Mouse (Mus musculus) embryonic facial prominence, embryonic 11.5 days (tissue): Measurements from ENCODE around the gene Tor1aip2. TPM values are rescaled to one million over a fixed set of nuclear protein-coding genes. Genes with fewer than 3 reads are reported as not detected.

Source experiments
- ATAC-seq: fragments of 200-750 bp; cut with Nextera tagmentation; replicated peaks from 2 replicates; pipeline ENCODE4 v1.8.0; 2017; ENCODE audit warnings: low read depth; ENCODE audit not compliant: insufficient number of reproducible peaks, low FRiP score, low TSS enrichment
- DNase-seq: peaks from one replicate; pipeline ENCODE4 v3.0.0-alpha.2; 2015; ENCODE audit warnings: low spot score
- H3K27ac ChIP-seq: fragments of 300-500 bp; sonication (generic); replicated peaks from 2 replicates; pipeline ENCODE4 v1.5.1; 2014; ENCODE audit warnings: mild to moderate bottlenecking, low read depth, low read length, control low read depth
- H3K27me3 ChIP-seq: fragments of 300-500 bp; sonication (generic); 2 replicates; pipeline ENCODE4 v1.6.1; 2014; ENCODE audit warnings: mild to moderate bottlenecking, low read length, moderate library complexity, mixed read lengths; ENCODE audit not compliant: control insufficient read depth, insufficient read depth
- H3K36me3 ChIP-seq: fragments of 300-500 bp; sonication (generic); replicated peaks from 2 replicates; pipeline ENCODE4 v1.6.1; 2014; ENCODE audit warnings: low read depth, mild to moderate bottlenecking, low read length, moderate library complexity, mixed read lengths; ENCODE audit not compliant: control insufficient read depth, insufficient read depth
- H3K4me1 ChIP-seq: fragments of 300-500 bp; sonication (generic); 2 replicates; pipeline ENCODE4 v1.6.1; 2014; ENCODE audit warnings: low read length, mixed read lengths; ENCODE audit not compliant: control insufficient read depth, insufficient read depth
- H3K4me2 ChIP-seq: fragments of 300-500 bp; sonication (generic); 2 replicates; pipeline ENCODE4 v1.6.1; 2014; ENCODE audit warnings: low read depth, mild to moderate bottlenecking, control low read depth, low read length, moderate library complexity
- H3K4me3 ChIP-seq: fragments of 300-500 bp; sonication (generic); 2 replicates; pipeline ENCODE4 v1.5.1; 2014; ENCODE audit warnings: low read depth, low read length, control low read depth
- H3K9ac ChIP-seq: fragments of 300-500 bp; sonication (generic); replicated peaks from 2 replicates; pipeline ENCODE4 v1.6.1; 2014; ENCODE audit warnings: mild to moderate bottlenecking, control low read depth, low read length
- H3K9me3 ChIP-seq: fragments of 300-500 bp; sonication (generic); replicated peaks from 2 replicates; pipeline ENCODE4 v1.6.1; 2016; ENCODE audit warnings: mild to moderate bottlenecking, low read length, inconsistent platforms, mixed read lengths; ENCODE audit not compliant: control insufficient read depth
- WGBS: fragments of 180-500 bp; shearing (Covaris S2); extraction: QIAGEN DNeasy Blood & Tissue Kit; methylation state at CpG from one replicate; pipeline ENCODE4 v1.1.7; 2014; 5-methylcytosine and 5-hydroxymethylcytosine counted together
- polyA plus RNA-seq: library from polyadenylated mRNA; unstranded; fragments of >200 nt; fragmentation: Nextera tagmentation; extraction: Ambion mirVana; gene quantifications from 2 replicates; pipeline ENCODE4 v1.2.1, GENCODE M21; 2014

Tor1aip2 gene
- polyA plus RNA-seq, 1 experiment from 2014 or later: 147 TPM

- H3K9me3 ChIP-seq: no peaks in the 10 kb centered on the region
- no peaks in the 10 kb centered on the region for H3K36me3 ChIP-seq
- no peak overlapping the region for H3K9ac ChIP-seq
- H3K27ac ChIP-seq: no peak overlapping the region
- no peaks in the 10 kb centered on the region for H3K4me1 ChIP-seq
- H3K4me2 ChIP-seq: no peak overlapping the region
- no peak for ATAC-seq
- no peak overlapping the region for H3K4me3 ChIP-seq
- H3K27me3 ChIP-seq: no peaks in the 10 kb centered on the region
- no peak for DNase-seq
- WGBS: 79% methylated on average over 8 of the region's 8 CpGs
These were observed 78.8 kb downstream of the Tor1aip2 start for GRCm38 (mm10) chr1:156113884-156114499.

GRCm38 (mm10) chr1:156116770-156117169 is 81.6 kb downstream of the Tor1aip2 start:
- Histone ChIP-seq H3K4me3 (no peak overlapping the region), H3K4me2 (no peak overlapping the region), H3K4me1 (no peaks in the 10 kb centered on the region), H3K9ac (no peak overlapping the region), H3K27ac (no peak overlapping the region), H3K36me3 (no peaks in the 10 kb centered on the region), H3K9me3 (no peaks in the 10 kb centered on the region), H3K27me3 (no peaks in the 10 kb centered on the region)
- WGBS: 58% methylated on average over 3 of the region's 3 CpGs
- ATAC-seq (no peak), DNase-seq (no peak)

Other genes with a start within 250 kb of the Tor1aip2 start
- 6.8 and 7.6 TPM in 2 replicates for gene Qsox1, start 222.5 kb upstream of the Tor1aip2 start, polyA plus RNA-seq
- 6.6 and 8.2 TPM in 2 replicates for gene Cep350, start 62.1 kb upstream of the Tor1aip2 start, polyA plus RNA-seq
- gene Tor1aip1, start 1.1 kb downstream of the Tor1aip2 start, polyA plus RNA-seq: 43.3 and 46.5 TPM in 2 replicates
- 1.0 and 1.2 TPM in 2 replicates for gene Fam163a, start 169.6 kb downstream of the Tor1aip2 start, polyA plus RNA-seq